Mouse (Mus musculus): ENCODE measurements at regions not wholly inside any gene's neighbourhood (a gene's known extent, or its start where the extent isn't known, plus 50 kb on each side); places are given as distances from the start of the nearest gene placed in this dataset.

GRCm38 (mm10) chr9:26383996-26384395, 349.5 kb upstream of the B3gat1 start:
- H3K36me3 ChIP-seq (ENCODE audit: control insufficient read depth, insufficient read depth, low read length), result no peaks in the 10 kb centered on the region
- no peaks in the 10 kb centered on the region for H3K4me1 ChIP-seq (ENCODE audit: control insufficient read depth, insufficient read depth, low read length)
- TF ChIP-seq CTCF (conservative IDR thresholded peaks at IDR 0.05; ENCODE audit: insufficient read depth, insufficient read length, low read depth, low read length) (no peak), POLR2A (IDR thresholded peaks at IDR 0.05; ENCODE audit: low read depth, low read length) (no peak)
- H3K27me3 ChIP-seq (replicated peaks; ENCODE audit: control insufficient read depth, insufficient read depth, low read length), result no peaks in the 10 kb centered on the region
- no peak overlapping the region for H3K4me3 ChIP-seq (ENCODE audit: insufficient read depth, low read depth, low read length)
- no peak for DNase-seq
- H3K27ac ChIP-seq (ENCODE audit: insufficient read depth, low read depth, low read length), result no peak overlapping the region
- 77% methylated on average over 1 of the region's 1 CpGs for WGBS

GRCm38 (mm10) chr9:26398635-26399034, 334.9 kb upstream of the B3gat1 start:
- H3K36me3 ChIP-seq (ENCODE audit: control insufficient read depth, insufficient read depth, low read length), result no peaks in the 10 kb centered on the region
- 70% methylated on average over 3 of the region's 3 CpGs for WGBS
- no peaks in the 10 kb centered on the region for H3K4me1 ChIP-seq (ENCODE audit: control insufficient read depth, insufficient read depth, low read length)
- TF ChIP-seq CTCF (conservative IDR thresholded peaks at IDR 0.05; ENCODE audit: insufficient read depth, insufficient read length, low read depth, low read length) (no peak), POLR2A (IDR thresholded peaks at IDR 0.05; ENCODE audit: low read depth, low read length) (no peak)
- no peak for DNase-seq
- H3K27me3 ChIP-seq (replicated peaks; ENCODE audit: control insufficient read depth, insufficient read depth, low read length), result no peaks in the 10 kb centered on the region
- no peak overlapping the region for H3K4me3 ChIP-seq (ENCODE audit: insufficient read depth, low read depth, low read length)
- H3K27ac ChIP-seq (ENCODE audit: insufficient read depth, low read depth, low read length), result no peak overlapping the region

GRCm38 (mm10) chr9:26422897-26423823, 310.4 kb upstream of the B3gat1 start:
- whole genome bisulfite sequencing, result 29% methylated on average over 11 of the region's 11 CpGs
- TF ChIP-seq CTCF (conservative IDR thresholded peaks at IDR 0.05; ENCODE audit: insufficient read depth, insufficient read length, low read depth, low read length) (no peak), POLR2A (IDR thresholded peaks at IDR 0.05; ENCODE audit: low read depth, low read length) (no peak)
- Histone ChIP-seq H3K27ac (ENCODE audit: insufficient read depth, low read depth, low read length) (no peak overlapping the region), H3K36me3 (ENCODE audit: control insufficient read depth, insufficient read depth, low read length) (no peaks in the 10 kb centered on the region), H3K27me3 (replicated peaks; ENCODE audit: control insufficient read depth, insufficient read depth, low read length) (no peaks in the 10 kb centered on the region), H3K4me1 (ENCODE audit: control insufficient read depth, insufficient read depth, low read length) (no peaks in the 10 kb centered on the region), H3K4me3 (ENCODE audit: insufficient read depth, low read depth, low read length) (no peak overlapping the region)
- no peak for DNase-seq

- 70% methylated on average over 2 of the region's 2 CpGs for WGBS
- Histone ChIP-seq H3K4me3 (ENCODE audit: insufficient read depth, low read depth, low read length) (no peak overlapping the region), H3K36me3 (ENCODE audit: control insufficient read depth, insufficient read depth, low read length) (no peaks in the 10 kb centered on the region), H3K4me1 (ENCODE audit: control insufficient read depth, insufficient read depth, low read length) (no peaks in the 10 kb centered on the region), H3K27ac (ENCODE audit: insufficient read depth, low read depth, low read length) (no peak overlapping the region), H3K27me3 (replicated peaks; ENCODE audit: control insufficient read depth, insufficient read depth, low read length) (no peaks in the 10 kb centered on the region)
- DNase-seq, result no peak
- TF ChIP-seq CTCF (conservative IDR thresholded peaks at IDR 0.05; ENCODE audit: insufficient read depth, insufficient read length, low read depth, low read length) (no peak), POLR2A (IDR thresholded peaks at IDR 0.05; ENCODE audit: low read depth, low read length) (no peak)
These were observed 298.0 kb upstream of the B3gat1 start for GRCm38 (mm10) chr9:26435507-26435906.

GRCm38 (mm10) chr9:26437244-26437643, 296.3 kb upstream of the B3gat1 start:
- WGBS, result 59% methylated on average over 2 of the region's 2 CpGs
- DNase-seq, result no peak
- Histone ChIP-seq H3K4me3 (ENCODE audit: insufficient read depth, low read depth, low read length) (no peak overlapping the region), H3K36me3 (ENCODE audit: control insufficient read depth, insufficient read depth, low read length) (no peaks in the 10 kb centered on the region), H3K27ac (ENCODE audit: insufficient read depth, low read depth, low read length) (no peak overlapping the region), H3K4me1 (ENCODE audit: control insufficient read depth, insufficient read depth, low read length) (no peaks in the 10 kb centered on the region), H3K27me3 (replicated peaks; ENCODE audit: control insufficient read depth, insufficient read depth, low read length) (no peaks in the 10 kb centered on the region)
- no peak for TF ChIP-seq CTCF (conservative IDR thresholded peaks at IDR 0.05; ENCODE audit: insufficient read depth, insufficient read length, low read depth, low read length)
- TF ChIP-seq POLR2A (IDR thresholded peaks at IDR 0.05; ENCODE audit: low read depth, low read length), result no peak

GRCm38 (mm10) chr9:26453924-26454323, 279.6 kb upstream of the B3gat1 start:
- WGBS, result 67% methylated on average over 7 of the region's 7 CpGs
- TF ChIP-seq POLR2A (IDR thresholded peaks at IDR 0.05; ENCODE audit: low read depth, low read length) (no peak), CTCF (conservative IDR thresholded peaks at IDR 0.05; ENCODE audit: insufficient read depth, insufficient read length, low read depth, low read length) (no peak)
- DNase-seq, result no peak

GRCm38 (mm10) chr9:26461081-26461480, 272.4 kb upstream of the B3gat1 start:
- 81% methylated on average over 2 of the region's 2 CpGs for WGBS
- Histone ChIP-seq H3K4me1 (ENCODE audit: control insufficient read depth, insufficient read depth, low read length) (no peaks in the 10 kb centered on the region), H3K27me3 (replicated peaks; ENCODE audit: control insufficient read depth, insufficient read depth, low read length) (no peaks in the 10 kb centered on the region), H3K27ac (ENCODE audit: insufficient read depth, low read depth, low read length) (no peak overlapping the region), H3K36me3 (ENCODE audit: control insufficient read depth, insufficient read depth, low read length) (no peaks in the 10 kb centered on the region), H3K4me3 (ENCODE audit: insufficient read depth, low read depth, low read length) (no peak overlapping the region)
- DNase-seq, result no peak
- TF ChIP-seq POLR2A (IDR thresholded peaks at IDR 0.05; ENCODE audit: low read depth, low read length) (no peak), CTCF (conservative IDR thresholded peaks at IDR 0.05; ENCODE audit: insufficient read depth, insufficient read length, low read depth, low read length) (no peak)

More at GRCm38 (mm10) chr9:26453924-26454323, 279.6 kb upstream of the B3gat1 start:
- Histone ChIP-seq H3K27ac (ENCODE audit: insufficient read depth, low read depth, low read length) (no peak overlapping the region), H3K36me3 (ENCODE audit: control insufficient read depth, insufficient read depth, low read length) (no peaks in the 10 kb centered on the region), H3K4me1 (ENCODE audit: control insufficient read depth, insufficient read depth, low read length) (no peaks in the 10 kb centered on the region), H3K27me3 (replicated peaks; ENCODE audit: control insufficient read depth, insufficient read depth, low read length) (no peaks in the 10 kb centered on the region), H3K4me3 (ENCODE audit: insufficient read depth, low read depth, low read length) (no peak overlapping the region)
